Mouse (Mus musculus): ENCODE data around the gene Smo.

The Smo gene

DNA sequence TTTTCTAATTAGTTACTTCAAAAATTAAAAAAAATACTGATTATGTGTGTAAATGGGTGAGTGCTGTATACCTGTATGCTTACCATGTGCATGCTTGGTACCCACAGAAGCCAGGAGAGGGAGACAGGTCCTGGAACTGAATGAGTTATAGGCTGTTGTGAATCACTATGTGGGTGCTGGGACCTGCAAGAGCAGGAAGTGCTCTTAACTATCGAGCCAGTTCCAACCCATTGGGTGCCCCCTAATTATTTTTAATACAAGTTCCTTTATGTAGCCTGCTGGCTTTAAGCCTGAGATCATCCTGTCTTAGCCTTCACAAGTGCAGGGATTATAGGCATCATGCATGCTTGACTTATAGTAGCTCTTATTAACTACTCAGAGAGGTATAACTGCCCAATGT, 38.9 kb downstream of the Smo start:
- DNase-seq (ENCODE audit: low read depth in 2 of 2, low spot score in 2 of 2) = no peak

DNA sequence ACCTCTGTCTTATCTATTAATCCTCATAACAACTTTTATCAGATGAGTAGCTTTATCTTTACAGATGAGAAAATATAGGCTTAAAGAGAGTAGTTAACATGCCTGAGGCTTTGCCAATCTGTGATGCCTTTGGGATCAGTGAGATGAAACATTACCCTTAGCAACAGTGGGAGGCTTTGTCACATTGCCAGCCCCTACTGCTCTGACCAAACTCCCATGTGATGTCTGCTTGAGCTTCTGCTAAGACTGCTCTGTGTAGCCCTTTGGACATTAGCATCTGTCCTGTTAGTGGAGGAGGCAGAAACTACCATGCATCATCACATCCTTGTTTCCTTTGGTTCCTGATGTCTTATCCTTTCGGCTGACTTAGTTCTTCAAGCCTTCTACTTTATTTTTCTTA, 40.3 kb downstream of the Smo start:
- no peak for DNase-seq (ENCODE audit: low read depth in 2 of 2, low spot score in 2 of 2)

DNA sequence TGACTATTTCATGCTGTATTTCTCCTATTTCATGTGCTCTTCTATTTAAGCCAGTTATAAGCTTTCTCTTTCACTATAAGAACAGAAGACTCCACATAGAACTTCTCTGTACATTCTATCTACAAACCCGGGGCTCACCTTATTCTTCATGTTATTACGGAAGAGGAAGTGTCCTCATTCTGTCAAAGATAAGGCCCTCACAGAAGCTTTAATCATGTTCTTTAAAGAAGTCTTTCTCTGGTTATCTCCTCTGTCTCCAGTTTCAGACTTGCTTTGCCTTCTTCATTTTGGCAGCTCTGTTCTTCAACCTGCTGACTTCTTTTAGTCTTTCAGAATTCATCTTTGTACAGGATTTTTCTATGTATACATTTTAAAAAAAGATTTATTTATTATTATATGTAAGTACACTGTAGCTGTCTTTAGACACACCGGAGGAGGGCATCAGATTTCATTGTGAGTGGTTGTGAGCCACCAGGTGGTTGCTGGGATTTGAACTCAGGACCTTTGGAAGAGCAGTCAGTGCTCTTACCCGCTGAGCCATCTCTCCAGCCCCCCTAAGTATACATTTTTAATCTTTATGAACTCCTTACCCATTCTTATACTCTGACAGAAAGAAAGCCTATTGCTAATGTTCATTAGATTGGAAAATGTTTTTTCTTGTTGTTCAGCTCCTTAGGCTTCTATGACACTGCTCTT, 41.4 kb downstream of the Smo start:
- no peak for DNase-seq (ENCODE audit: low read depth in 2 of 2, low spot score in 2 of 2)

DNA sequence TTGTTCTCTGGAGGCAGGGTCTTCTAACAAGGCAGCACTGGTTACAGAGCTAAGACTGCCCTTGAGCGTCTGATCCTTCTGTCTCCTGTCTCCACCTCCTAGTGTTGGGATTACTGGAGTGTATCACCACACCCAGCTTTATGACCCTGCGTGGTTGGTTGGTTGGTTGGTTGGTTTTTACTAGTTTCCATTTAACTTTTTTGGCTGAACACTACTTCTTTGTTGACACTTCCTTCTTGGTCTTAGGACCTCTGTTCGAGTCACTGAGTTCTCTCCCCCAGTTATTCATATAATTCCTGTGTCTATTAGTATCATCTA, 41.9 kb downstream of the Smo start:
- no peak for DNase-seq (ENCODE audit: low read depth in 2 of 2, low spot score in 2 of 2)

DNA sequence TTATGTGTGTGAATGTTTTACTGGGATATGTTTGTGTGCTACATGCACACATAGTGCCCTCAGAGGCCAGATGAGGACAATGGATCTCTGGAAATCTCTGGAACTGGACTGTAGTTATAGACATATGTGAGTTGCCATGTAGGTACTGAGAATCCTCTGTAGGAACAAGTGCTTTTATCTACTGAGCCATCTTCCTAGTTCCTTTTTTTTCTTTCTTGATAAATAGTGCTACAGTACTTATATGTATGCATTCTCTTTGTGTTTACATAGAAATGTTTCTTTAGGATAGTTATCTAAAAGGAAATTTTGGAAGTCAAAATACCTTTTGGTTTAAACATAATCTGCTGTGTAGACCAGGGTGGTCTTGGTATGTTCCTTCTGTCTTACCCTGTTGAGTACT, 44.8 kb downstream of the Smo start:
- no peak for DNase-seq (ENCODE audit: low read depth in 2 of 2, low spot score in 2 of 2)

DNA sequence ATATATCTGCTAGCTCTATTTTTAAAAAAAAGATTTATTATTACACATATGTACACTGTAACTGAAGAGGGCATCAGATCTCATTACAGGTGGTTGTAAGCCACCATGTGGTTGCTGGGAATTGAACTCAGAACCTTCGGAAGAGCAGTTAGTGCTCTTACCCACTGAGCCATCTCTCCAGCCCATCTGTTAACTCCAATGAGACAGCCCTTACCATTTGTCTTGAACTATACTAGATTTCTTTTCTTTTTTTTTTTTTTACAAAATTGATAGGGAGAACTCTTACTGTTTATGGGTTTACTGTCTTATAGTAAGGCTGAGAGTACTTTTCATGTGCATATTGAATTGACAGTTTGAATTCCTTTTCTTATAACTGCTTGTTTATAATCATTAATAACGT, 45.3 kb downstream of the Smo start:
- DNase-seq (ENCODE audit: low read depth in 2 of 2, low spot score in 2 of 2) = no peak

DNA sequence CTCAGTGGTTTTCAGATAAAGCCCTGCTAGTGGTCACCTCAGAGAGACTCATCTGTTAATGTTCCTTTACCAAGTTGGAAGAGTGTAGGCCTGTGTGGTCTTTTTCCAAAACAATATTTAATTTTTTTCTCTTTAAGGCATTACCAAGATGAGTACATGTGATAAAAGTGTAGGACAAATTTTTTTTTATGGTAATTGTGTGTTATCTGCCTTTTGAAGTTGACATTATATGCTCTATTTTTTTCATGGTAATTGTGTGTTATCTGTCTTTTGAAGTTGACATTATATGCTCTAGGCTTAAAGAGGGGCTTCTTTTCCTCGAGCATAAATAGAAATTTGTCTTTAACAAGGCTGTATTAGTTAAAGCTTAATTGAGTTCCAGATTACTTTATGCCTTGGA, 46.9 kb downstream of the Smo start:
- no peak for DNase-seq (ENCODE audit: low read depth in 2 of 2, low spot score in 2 of 2)

DNA sequence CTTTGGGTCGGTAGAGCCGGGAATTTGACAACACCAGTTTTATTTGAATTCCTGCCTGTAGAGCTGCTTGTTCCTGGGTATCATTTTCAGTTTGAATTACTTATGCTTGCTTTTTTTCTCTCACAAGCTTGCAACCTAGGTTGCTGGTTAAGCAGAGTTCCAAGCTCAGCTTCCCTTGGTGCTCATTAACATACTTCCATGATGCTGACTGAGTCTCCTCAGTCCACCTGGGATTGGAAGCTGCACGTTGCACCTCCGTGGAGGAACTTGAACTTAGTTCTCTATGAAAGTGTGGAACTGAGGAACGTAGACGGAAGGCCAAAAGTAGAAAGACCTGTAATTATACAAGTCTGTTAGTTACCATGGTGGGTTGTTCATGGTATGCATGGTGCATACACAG, 48.7 kb downstream of the Smo start:
- DNase-seq (ENCODE audit: low read depth in 2 of 2, low spot score in 2 of 2) = no peak

DNA sequence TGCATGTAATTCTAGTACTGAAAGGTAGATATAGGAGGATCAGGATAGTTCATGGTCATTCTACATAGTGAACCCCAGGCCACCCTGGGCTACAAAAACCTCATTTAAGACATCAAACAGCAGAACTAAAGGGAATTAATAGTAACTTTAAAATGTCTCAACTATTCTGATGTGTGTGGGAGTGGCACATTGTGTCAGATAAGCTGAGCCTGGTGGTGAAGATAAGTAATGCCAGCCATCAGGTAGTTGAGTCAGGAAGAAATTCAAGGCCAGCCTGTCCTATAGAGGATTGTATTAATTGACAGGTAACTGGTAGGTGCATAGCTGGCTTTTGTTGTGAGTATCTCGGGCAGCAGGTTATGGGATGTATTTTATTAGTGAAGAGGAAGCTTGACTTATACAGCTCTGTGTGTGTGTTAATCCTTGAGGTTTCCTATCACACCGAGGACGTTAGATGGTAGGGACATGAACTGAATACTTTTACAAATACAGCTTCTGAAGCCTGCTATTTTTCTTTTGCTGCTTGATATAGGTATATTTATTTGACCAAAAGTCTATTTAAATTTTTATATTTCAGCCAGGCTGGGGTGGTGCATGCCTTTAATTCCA, 49.2 kb downstream of the Smo start:
- DNase-seq (ENCODE audit: low read depth in 2 of 2, low spot score in 2 of 2) = no peak

DNA sequence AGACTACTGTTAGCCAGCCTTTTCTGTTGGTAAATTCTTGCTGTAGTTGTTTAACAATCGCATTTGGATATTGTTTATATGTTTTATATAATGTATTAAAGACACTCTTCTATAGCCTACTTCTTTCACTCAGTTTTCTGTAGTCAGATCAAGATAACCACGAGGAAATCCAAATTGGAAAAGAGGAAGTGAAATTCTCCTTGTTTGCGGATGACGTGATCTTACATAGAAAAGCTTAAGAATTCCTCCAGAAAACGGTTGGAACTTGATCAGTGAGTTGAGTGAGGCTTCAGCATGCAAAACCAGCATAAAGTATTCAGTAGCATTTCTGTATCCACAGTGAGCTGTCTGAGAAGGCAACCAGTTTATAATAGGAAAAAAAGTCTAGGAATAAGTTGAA, 50.5 kb downstream of the Smo start:
- DNase-seq (ENCODE audit: low read depth in 2 of 2, low spot score in 2 of 2) = no peak

DNA sequence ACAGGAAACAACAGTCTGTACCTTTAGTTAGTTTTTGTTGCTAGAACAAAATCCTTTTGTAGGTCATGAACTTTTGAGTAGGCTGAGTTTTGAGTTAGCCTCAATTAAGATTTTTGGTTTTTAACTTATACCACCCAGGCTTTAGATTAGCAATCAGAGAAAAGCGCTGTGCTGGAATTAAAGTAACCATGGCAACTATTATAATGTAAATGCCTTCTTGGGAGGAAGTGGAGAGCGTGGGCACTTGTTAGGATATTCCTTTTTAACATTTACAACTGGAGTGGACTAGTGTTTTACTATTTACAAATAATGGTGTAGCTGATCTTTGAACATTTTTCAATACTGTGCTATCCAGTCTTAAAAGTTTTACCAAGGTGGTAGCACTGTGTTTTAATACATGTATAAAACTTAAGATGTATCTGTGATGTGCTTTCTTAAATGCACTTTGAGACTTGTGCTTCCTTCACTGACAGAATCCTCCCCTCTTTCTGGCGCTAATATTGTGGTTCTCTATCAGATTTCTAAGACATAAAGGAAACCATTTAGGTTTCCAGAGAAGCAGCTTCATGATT, 53.6 kb downstream of the Smo start:
- DNase-seq (ENCODE audit: low read depth in 2 of 2, low spot score in 2 of 2) = no peak

DNA sequence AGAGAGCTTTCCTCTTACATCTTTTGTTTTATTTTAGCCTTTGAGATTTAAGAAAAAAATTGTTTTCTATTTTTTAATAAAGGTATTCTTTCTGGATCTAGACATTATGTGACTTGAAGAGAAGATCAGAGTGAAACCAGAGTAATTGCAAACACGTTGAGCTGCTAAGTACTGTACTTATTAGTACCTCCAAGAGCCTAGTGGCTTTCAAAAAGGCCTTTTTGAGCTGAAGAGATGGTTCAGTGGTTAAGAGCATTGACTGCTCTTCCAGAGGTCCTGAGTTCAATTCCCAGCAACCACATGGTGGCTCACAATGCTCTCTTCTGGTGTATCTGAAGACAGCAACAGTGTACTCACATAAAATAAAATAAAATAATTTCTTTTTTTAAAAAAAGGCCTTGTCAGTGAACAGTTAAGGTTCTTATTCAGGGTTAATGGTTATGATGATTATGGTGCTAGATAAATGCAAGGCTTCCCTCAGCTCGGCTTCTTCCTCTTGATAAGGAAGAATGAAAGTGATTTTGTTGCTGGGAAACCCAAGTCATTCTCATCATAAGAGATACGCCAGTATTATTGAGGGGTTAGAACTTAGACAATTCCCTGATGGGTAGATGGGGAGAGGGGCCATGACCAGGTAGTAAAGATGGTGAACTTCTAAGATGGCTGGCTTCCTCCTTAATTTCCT, 54.9 kb downstream of the Smo start:
- no peak for DNase-seq (ENCODE audit: low read depth in 2 of 2, low spot score in 2 of 2)

DNA sequence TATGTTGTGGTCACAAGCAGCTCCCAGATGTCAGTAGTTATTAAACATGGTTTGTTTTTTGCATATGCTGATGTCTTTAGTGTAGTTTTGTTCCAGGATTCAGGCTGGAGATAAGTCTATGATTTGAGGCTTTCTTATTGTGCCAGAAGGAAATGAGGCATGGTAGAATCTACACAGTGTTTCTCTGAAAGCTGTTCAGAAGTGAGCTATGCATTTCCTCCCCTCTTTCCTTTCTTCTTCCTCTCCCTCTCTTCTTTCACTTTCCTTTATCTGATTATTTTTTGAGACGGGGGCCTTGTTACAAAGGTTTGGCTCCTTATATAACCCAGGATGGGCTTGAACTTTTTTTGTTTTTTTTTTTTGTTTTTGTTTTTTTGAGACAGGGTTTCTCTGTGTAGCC, 58.2 kb downstream of the Smo start:
- no peak for DNase-seq (ENCODE audit: low read depth in 2 of 2, low spot score in 2 of 2)

DNA sequence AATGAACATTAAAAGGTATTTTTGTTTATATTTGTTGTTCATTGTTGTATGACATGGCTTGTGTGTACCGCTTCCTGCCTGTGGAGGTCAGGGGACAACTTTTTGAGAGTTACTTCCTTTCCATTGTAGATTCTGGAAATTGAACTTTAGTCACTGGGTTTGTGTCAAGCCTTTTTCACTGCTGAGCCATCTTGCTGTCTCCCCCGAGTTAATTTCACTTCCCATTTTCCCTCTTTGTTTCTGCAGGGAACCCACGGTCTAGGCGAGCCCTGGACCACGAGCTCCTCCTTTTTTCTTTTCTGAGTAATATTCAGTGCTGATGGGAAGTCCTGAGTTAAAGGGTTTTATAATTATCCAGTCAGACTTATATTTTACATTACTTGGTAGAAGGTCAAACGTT, 59.3 kb downstream of the Smo start:
- no peak for DNase-seq (ENCODE audit: low read depth in 2 of 2, low spot score in 2 of 2)

DNA sequence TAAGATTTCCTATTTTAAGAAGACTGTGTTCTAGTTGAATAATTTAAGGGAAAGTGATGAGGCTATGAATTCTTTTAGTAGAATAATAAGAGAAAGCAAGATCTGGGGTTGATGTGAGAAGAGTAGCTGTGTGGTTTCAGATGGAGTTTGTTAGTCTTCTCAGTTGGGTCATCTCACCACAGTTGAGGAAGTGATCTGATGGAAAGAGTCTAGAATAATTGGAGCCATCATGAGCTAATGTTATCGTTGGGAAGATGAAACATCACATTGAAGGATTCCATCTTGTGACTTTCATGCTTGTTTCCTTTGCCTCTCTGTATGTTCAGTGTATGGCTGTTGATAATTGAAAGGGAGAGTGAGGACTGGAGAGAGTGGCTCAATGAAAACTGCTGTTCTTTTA, 67.7 kb downstream of the Smo start:
- DNase-seq (ENCODE audit: low read depth in 2 of 2, low spot score in 2 of 2) = no peak

DNA sequence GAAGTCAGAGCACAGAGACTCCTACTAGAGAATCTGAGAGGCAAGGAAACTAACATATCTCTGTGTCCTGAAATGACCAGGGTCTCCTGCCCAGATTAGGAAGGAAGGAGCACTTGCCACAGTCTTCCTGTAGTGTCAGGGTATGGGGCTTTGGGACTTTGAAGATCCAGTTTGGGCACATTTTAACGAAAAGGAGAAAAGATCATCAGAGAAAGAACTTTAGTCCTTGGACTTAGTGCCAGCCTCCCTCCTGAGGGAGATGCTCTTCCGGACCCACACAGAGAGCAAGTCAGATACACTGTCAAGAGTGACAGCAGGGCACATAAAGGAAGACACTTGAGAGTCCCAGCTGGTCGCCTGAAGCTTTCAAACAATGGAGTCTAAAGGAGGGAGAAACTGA, 68.7 kb downstream of the Smo start:
- DNase-seq (ENCODE audit: low read depth in 2 of 2, low spot score in 2 of 2) = no peak

DNA sequence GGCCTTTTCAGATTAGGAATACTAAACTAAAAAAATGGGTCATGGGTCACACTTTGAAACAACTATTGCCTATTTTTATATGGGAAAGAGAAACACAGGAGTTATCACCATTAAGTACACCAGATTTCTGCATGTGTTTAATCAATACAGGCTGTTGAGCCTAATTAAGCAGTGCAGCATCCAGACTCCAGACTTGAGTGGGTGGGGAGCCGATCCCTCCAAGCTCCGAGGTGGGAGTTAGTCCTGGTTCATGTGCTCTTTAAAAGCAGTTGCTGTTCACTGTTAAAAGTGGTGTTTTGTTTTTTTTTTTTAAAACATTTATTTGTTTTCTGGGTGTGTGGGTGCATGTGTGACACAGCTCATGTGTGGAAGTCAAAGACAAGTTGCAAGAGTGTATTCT, 70.1 kb downstream of the Smo start:
- no peak for DNase-seq (ENCODE audit: low read depth in 2 of 2, low spot score in 2 of 2)

All from CD8-positive naive resting alpha-beta T cell, adult 2 months (primary cell).